Mouse (Mus musculus): ENCODE measurements around the gene Psap.

DNA sequence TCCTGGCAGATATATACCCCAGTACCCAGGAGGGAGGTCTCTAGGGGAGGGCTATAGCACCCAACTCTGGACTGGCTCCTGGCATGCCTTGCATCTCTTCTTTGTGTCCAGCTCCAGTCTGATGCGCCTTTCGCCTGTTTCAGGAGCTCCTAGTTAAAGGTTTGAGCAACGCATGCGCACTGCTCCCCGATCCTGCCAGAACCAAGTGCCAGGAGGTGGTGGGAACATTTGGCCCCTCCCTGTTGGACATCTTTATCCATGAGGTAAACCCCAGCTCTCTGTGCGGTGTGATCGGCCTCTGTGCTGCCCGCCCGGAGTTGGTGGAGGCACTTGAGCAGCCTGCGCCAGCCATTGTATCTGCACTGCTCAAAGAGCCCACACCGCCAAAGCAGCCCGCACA lies 22.2 kb downstream of the Psap start:
- TF ChIP-seq CTCF (IDR thresholded peaks at IDR 0.05; ENCODE audit: low read depth, low read length) = no peak
- TF ChIP-seq GATA2 (IDR thresholded peaks at IDR 0.05; ENCODE audit: borderline replicate concordance, low read depth, low read length) = no peak
